Mouse (Mus musculus): ENCODE results near the gene Tgfbi. TPM values are rescaled to one million over a fixed set of nuclear protein-coding genes. Genes with fewer than 3 reads are reported as not detected.

Tgfbi gene
- polyA plus RNA-seq, 1 experiment from 2014 or later: 85.8 TPM

GRCm38 (mm10) chr13:56591191-56591590 is 18.1 kb upstream of the Tgfbi start:
- no peaks in the 10 kb centered on the region for H3K36me3 ChIP-seq (replicated peaks; ENCODE audit: control insufficient read depth, insufficient read depth, low read depth, low read length)
- H3K4me2 ChIP-seq (ENCODE audit: low read depth, low read length): no peak overlapping the region
- no peak overlapping the region for H3K4me3 ChIP-seq (ENCODE audit: low read depth, low read length)
- ATAC-seq (replicated peaks; ENCODE audit: insufficient number of reproducible peaks, low FRiP score, low TSS enrichment, low read depth) (no peak), DNase-seq (ENCODE audit: low spot score) (no peak)
- H3K27ac ChIP-seq (replicated peaks; ENCODE audit: low read depth, low read length): no peak overlapping the region
- WGBS: 91% methylated on average over 8 of the region's 8 CpGs
- H3K9me3 ChIP-seq (replicated peaks; ENCODE audit: control insufficient read depth, low read length): no peaks in the 10 kb centered on the region
- H3K27me3 ChIP-seq (ENCODE audit: control insufficient read depth, insufficient read depth, low read length): no peaks in the 10 kb centered on the region
- no peak overlapping the region for H3K9ac ChIP-seq (replicated peaks; ENCODE audit: low read length)
- H3K4me1 ChIP-seq (ENCODE audit: control insufficient read depth, insufficient read depth, low read length): no peaks in the 10 kb centered on the region

- WGBS: 76% methylated on average over 2 of the region's 2 CpGs
- Histone ChIP-seq H3K4me3 (ENCODE audit: low read depth, low read length) (no peak overlapping the region), H3K9ac (replicated peaks; ENCODE audit: low read length) (no peak overlapping the region; the same call in 1 of the 2 replicates), H3K4me1 (ENCODE audit: control insufficient read depth, insufficient read depth, low read length) (no peaks in the 10 kb centered on the region), H3K27ac (replicated peaks; ENCODE audit: low read depth, low read length) (no peak overlapping the region), H3K36me3 (replicated peaks; ENCODE audit: control insufficient read depth, insufficient read depth, low read depth, low read length) (no peaks in the 10 kb centered on the region), H3K27me3 (ENCODE audit: control insufficient read depth, insufficient read depth, low read length) (no peaks in the 10 kb centered on the region), H3K4me2 (ENCODE audit: low read depth, low read length) (no peak overlapping the region), H3K9me3 (replicated peaks; ENCODE audit: control insufficient read depth, low read length) (no peaks in the 10 kb centered on the region)
- DNase-seq (ENCODE audit: low spot score): no peak
- no peak for ATAC-seq (replicated peaks; ENCODE audit: insufficient number of reproducible peaks, low FRiP score, low TSS enrichment, low read depth)
These were observed 17.4 kb upstream of the Tgfbi start for GRCm38 (mm10) chr13:56591939-56592338.

GRCm38 (mm10) chr13:56593196-56593595 is 16.1 kb upstream of the Tgfbi start:
- no peaks in the 10 kb centered on the region for H3K9me3 ChIP-seq (replicated peaks; ENCODE audit: control insufficient read depth, low read length)
- no peaks in the 10 kb centered on the region for H3K4me1 ChIP-seq (ENCODE audit: control insufficient read depth, insufficient read depth, low read length)
- H3K36me3 ChIP-seq (replicated peaks; ENCODE audit: control insufficient read depth, insufficient read depth, low read depth, low read length): no peaks in the 10 kb centered on the region
- H3K27ac ChIP-seq (replicated peaks; ENCODE audit: low read depth, low read length): no peak overlapping the region
- no peak overlapping the region for H3K4me2 ChIP-seq (ENCODE audit: low read depth, low read length)
- no peak overlapping the region for H3K4me3 ChIP-seq (ENCODE audit: low read depth, low read length)
- DNase-seq (ENCODE audit: low spot score) (no peak), ATAC-seq (replicated peaks; ENCODE audit: insufficient number of reproducible peaks, low FRiP score, low TSS enrichment, low read depth) (no peak)
- WGBS: 95% methylated on average over 5 of the region's 5 CpGs
- H3K9ac ChIP-seq (replicated peaks; ENCODE audit: low read length): no peak overlapping the region
- no peaks in the 10 kb centered on the region for H3K27me3 ChIP-seq (ENCODE audit: control insufficient read depth, insufficient read depth, low read length)

GRCm38 (mm10) chr13:56593961-56594391 is 15.3 kb upstream of the Tgfbi start:
- no peak for ATAC-seq (replicated peaks; ENCODE audit: insufficient number of reproducible peaks, low FRiP score, low TSS enrichment, low read depth)
- Histone ChIP-seq H3K4me2 (ENCODE audit: low read depth, low read length) (no peak overlapping the region; the same call in 1 of the 2 replicates), H3K4me1 (ENCODE audit: control insufficient read depth, insufficient read depth, low read length) (no peaks in the 10 kb centered on the region), H3K4me3 (ENCODE audit: low read depth, low read length) (no peak overlapping the region), H3K36me3 (replicated peaks; ENCODE audit: control insufficient read depth, insufficient read depth, low read depth, low read length) (no peaks in the 10 kb centered on the region), H3K27me3 (ENCODE audit: control insufficient read depth, insufficient read depth, low read length) (no peaks in the 10 kb centered on the region), H3K27ac (replicated peaks; ENCODE audit: low read depth, low read length) (no peak overlapping the region), H3K9ac (replicated peaks; ENCODE audit: low read length) (no peak overlapping the region), H3K9me3 (replicated peaks; ENCODE audit: control insufficient read depth, low read length) (no peaks in the 10 kb centered on the region)
- 72% methylated on average over 7 of the region's 7 CpGs for WGBS
- no peak for DNase-seq (ENCODE audit: low spot score)

- 0 out of 2 replicates have a peak, but pooled peaks cover 4% of the 10 kb centered on the region for H3K4me1 ChIP-seq (ENCODE audit: control insufficient read depth, insufficient read depth, low read length)
- H3K4me3 ChIP-seq (ENCODE audit: low read depth, low read length): no peak overlapping the region
- H3K27ac ChIP-seq (replicated peaks; ENCODE audit: low read depth, low read length): no peak overlapping the region
- WGBS: 64% methylated on average over 8 of the region's 8 CpGs
- H3K27me3 ChIP-seq (ENCODE audit: control insufficient read depth, insufficient read depth, low read length): no peaks in the 10 kb centered on the region
- no peaks in the 10 kb centered on the region for H3K36me3 ChIP-seq (replicated peaks; ENCODE audit: control insufficient read depth, insufficient read depth, low read depth, low read length)
- no peak overlapping the region for H3K4me2 ChIP-seq (ENCODE audit: low read depth, low read length)
- DNase-seq (ENCODE audit: low spot score) (no peak), ATAC-seq (replicated peaks; ENCODE audit: insufficient number of reproducible peaks, low FRiP score, low TSS enrichment, low read depth) (no peak)
- H3K9ac ChIP-seq (replicated peaks; ENCODE audit: low read length): no peak overlapping the region
- no peaks in the 10 kb centered on the region for H3K9me3 ChIP-seq (replicated peaks; ENCODE audit: control insufficient read depth, low read length)
These were observed 14.1 kb upstream of the Tgfbi start for GRCm38 (mm10) chr13:56595246-56595645.

- Histone ChIP-seq H3K9me3 (replicated peaks; ENCODE audit: control insufficient read depth, low read length) (no peaks in the 10 kb centered on the region), H3K9ac (replicated peaks; ENCODE audit: low read length) (no peak overlapping the region), H3K4me3 (ENCODE audit: low read depth, low read length) (no peak overlapping the region), H3K27me3 (ENCODE audit: control insufficient read depth, insufficient read depth, low read length) (no peaks in the 10 kb centered on the region), H3K27ac (replicated peaks; ENCODE audit: low read depth, low read length) (no peak overlapping the region), H3K36me3 (replicated peaks; ENCODE audit: control insufficient read depth, insufficient read depth, low read depth, low read length) (no peaks in the 10 kb centered on the region), H3K4me1 (ENCODE audit: control insufficient read depth, insufficient read depth, low read length) (peaks cover 8% of the 10 kb centered on the region), H3K4me2 (ENCODE audit: low read depth, low read length) (no peak overlapping the region)
- WGBS: 86% methylated on average over 4 of the region's 4 CpGs
- no peak for DNase-seq (ENCODE audit: low spot score)
- ATAC-seq (replicated peaks; ENCODE audit: insufficient number of reproducible peaks, low FRiP score, low TSS enrichment, low read depth): no peak
These were observed 12.0 kb upstream of the Tgfbi start for GRCm38 (mm10) chr13:56597296-56597695.

- Histone ChIP-seq H3K27me3 (ENCODE audit: control insufficient read depth, insufficient read depth, low read length) (no peaks in the 10 kb centered on the region), H3K4me3 (ENCODE audit: low read depth, low read length) (no peak overlapping the region), H3K9ac (replicated peaks; ENCODE audit: low read length) (no peak overlapping the region), H3K4me2 (ENCODE audit: low read depth, low read length) (no peak overlapping the region), H3K27ac (replicated peaks; ENCODE audit: low read depth, low read length) (no peak overlapping the region), H3K9me3 (replicated peaks; ENCODE audit: control insufficient read depth, low read length) (no peaks in the 10 kb centered on the region), H3K4me1 (ENCODE audit: control insufficient read depth, insufficient read depth, low read length) (peaks cover 8% of the 10 kb centered on the region), H3K36me3 (replicated peaks; ENCODE audit: control insufficient read depth, insufficient read depth, low read depth, low read length) (no peaks in the 10 kb centered on the region)
- ATAC-seq (replicated peaks; ENCODE audit: insufficient number of reproducible peaks, low FRiP score, low TSS enrichment, low read depth) (no peak), DNase-seq (ENCODE audit: low spot score) (no peak)
- WGBS: 75% methylated on average over 12 of the region's 12 CpGs
These were observed 11.3 kb upstream of the Tgfbi start for GRCm38 (mm10) chr13:56597831-56598612.

GRCm38 (mm10) chr13:56599511-56599910 is 9.8 kb upstream of the Tgfbi start:
- Histone ChIP-seq H3K4me1 (ENCODE audit: control insufficient read depth, insufficient read depth, low read length) (peaks cover 8% of the 10 kb centered on the region), H3K4me3 (ENCODE audit: low read depth, low read length) (no peak overlapping the region)

More at GRCm38 (mm10) chr13:56599511-56599910, 9.8 kb upstream of the Tgfbi start:
- no peak overlapping the region for H3K4me2 ChIP-seq (ENCODE audit: low read depth, low read length)
- no peaks in the 10 kb centered on the region for H3K27me3 ChIP-seq (ENCODE audit: control insufficient read depth, insufficient read depth, low read length)
- H3K27ac ChIP-seq (replicated peaks; ENCODE audit: low read depth, low read length): no peak overlapping the region; the same call in 1 of the 2 replicates
- 95% methylated on average over 2 of the region's 2 CpGs for WGBS
- ATAC-seq (replicated peaks; ENCODE audit: insufficient number of reproducible peaks, low FRiP score, low TSS enrichment, low read depth): no peak
- DNase-seq (ENCODE audit: low spot score): no peak
- H3K9me3 ChIP-seq (replicated peaks; ENCODE audit: control insufficient read depth, low read length): no peaks in the 10 kb centered on the region
- H3K36me3 ChIP-seq (replicated peaks; ENCODE audit: control insufficient read depth, insufficient read depth, low read depth, low read length): no peaks in the 10 kb centered on the region
- no peak overlapping the region for H3K9ac ChIP-seq (replicated peaks; ENCODE audit: low read length)
